8 mouse cellular contexts compared by ENCODE assay signal in the genomic region with DNA sequence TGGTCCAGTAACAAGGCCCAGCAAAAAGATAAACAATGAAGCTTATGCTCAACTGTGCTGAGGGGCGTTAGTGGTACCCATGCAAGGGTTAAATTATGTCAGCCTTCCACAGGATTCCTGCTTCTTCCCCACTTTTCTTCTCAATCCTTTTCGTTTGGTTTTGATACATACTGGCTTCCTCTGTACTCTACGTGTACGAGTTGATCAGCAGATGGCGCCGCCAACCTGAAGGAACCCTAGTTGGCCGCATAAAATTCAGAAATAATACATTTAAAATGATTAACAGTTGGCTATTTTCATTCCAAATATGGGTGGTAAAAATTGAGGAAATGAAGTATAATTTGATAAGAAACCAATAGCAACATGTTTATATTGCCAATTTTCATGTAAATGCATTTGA. TPM values are rescaled to one million over a fixed set of nuclear protein-coding genes. Genes with fewer than 3 reads are reported as not detected.
DNase-seq lines count a peak whose midpoint lies in the region; ATAC-seq and TF ChIP-seq lines count a peak whose summit lies in the region.

No protein-coding gene starts in this region.

- peak; percentile 33 to 40 for DNase-seq in cerebellum, adult 18-20 months
- DNase-seq in cerebellum, adult 11 months: no peak
- DNase-seq in left cerebral cortex, adult 18-20 months (ENCODE audit: low spot score in 2 of 2): peak; percentile 30 to 52
- no peak for DNase-seq in left cerebral cortex, postnatal 36 days (ENCODE audit: low spot score in 2 of 2)
- DNase-seq in forebrain, embryonic 11.5 days (ENCODE audit: low spot score): peak; percentile 55
- DNase-seq in lung, postnatal 0 days (ENCODE audit: low spot score): peak; percentile 65

- ATAC-seq in forebrain, embryonic 11.5 days (replicated peaks; ENCODE audit: low FRiP score): no peak
- ATAC-seq in lung, postnatal 0 days: no peak
- ATAC-seq in granulocyte monocyte progenitor cell, adult 5-6 weeks (replicated peaks; ENCODE audit: poor library complexity, severe bottlenecking): no peak

- no peak for TF ChIP-seq EP300 in ES-Bruce4 (IDR thresholded peaks at IDR 0.05; ENCODE audit: insufficient read depth, low read depth, low read length)
- peak; percentile 28; the same call in 1 of the 2 replicates for TF ChIP-seq EP300 in lung, postnatal 0 days (IDR thresholded peaks at IDR 0.05)

- no peak overlapping the region for H3K27ac ChIP-seq in ES-Bruce4 (ENCODE audit: insufficient read depth, low read length)
- H3K27ac ChIP-seq in forebrain, embryonic 11.5 days (ENCODE audit: low read depth, low read length): no peak overlapping the region
- H3K27ac ChIP-seq in lung, postnatal 0 days (ENCODE audit: low read length): no peak overlapping the region

- no peak overlapping the region for H3K4me3 ChIP-seq in ES-Bruce4 (ENCODE audit: low read depth, low read length)
- H3K4me3 ChIP-seq in forebrain, embryonic 11.5 days (ENCODE audit: low read depth, low read length): no peak overlapping the region
- no peak overlapping the region for H3K4me3 ChIP-seq in lung, postnatal 0 days (ENCODE audit: low read depth, low read length)

- no peak for TF ChIP-seq POLR2A in ES-Bruce4 (IDR thresholded peaks at IDR 0.05; ENCODE audit: insufficient read depth, low read length)

- no peaks in the 10 kb centered on the region for H3K27me3 ChIP-seq in ES-Bruce4 (ENCODE audit: control insufficient read depth, insufficient read depth, low read length, poor library complexity, severe bottlenecking)
- H3K27me3 ChIP-seq in forebrain, embryonic 11.5 days (ENCODE audit: control insufficient read depth, insufficient read depth, low read length): no peaks in the 10 kb centered on the region
- no peaks in the 10 kb centered on the region for H3K27me3 ChIP-seq in lung, postnatal 0 days (replicated peaks; ENCODE audit: insufficient read depth, low read length)

- H3K9me3 ChIP-seq in ES-Bruce4 (replicated peaks; ENCODE audit: control insufficient read depth, insufficient read depth, low read length, poor library complexity, severe bottlenecking): no peaks in the 10 kb centered on the region
- no peaks in the 10 kb centered on the region for H3K9me3 ChIP-seq in forebrain, embryonic 11.5 days (ENCODE audit: control insufficient read depth, low read length)
- H3K9me3 ChIP-seq in lung, postnatal 0 days (ENCODE audit: low read length): no peaks in the 10 kb centered on the region

- H3K36me3 ChIP-seq in ES-Bruce4 (ENCODE audit: control insufficient read depth, insufficient read depth, low read length, poor library complexity, severe bottlenecking): no peaks in the 10 kb centered on the region
- H3K36me3 ChIP-seq in forebrain, embryonic 11.5 days (ENCODE audit: control insufficient read depth, insufficient read depth, low read length): no peaks in the 10 kb centered on the region
- no peaks in the 10 kb centered on the region for H3K36me3 ChIP-seq in lung, postnatal 0 days (ENCODE audit: insufficient read depth, low read length)

- intact Hi-C loops in left cerebral cortex, postnatal 36 days (cut with DNase I): loop anchor here (2.0 to 5.0 kb wide), 2 partner anchors 483 to 731 kb away; partner anchors contain the start of gene Dnajc25

- no peak overlapping the region for H3K9ac ChIP-seq in ES-Bruce4 (ENCODE audit: low read depth, poor library complexity, severe bottlenecking)
- H3K9ac ChIP-seq in forebrain, embryonic 11.5 days (ENCODE audit: low read length): no peak overlapping the region
- no peak overlapping the region for H3K9ac ChIP-seq in lung, postnatal 0 days (replicated peaks; ENCODE audit: low read depth)

- peak; percentile 33 for TF ChIP-seq CTCF in ES-Bruce4 (IDR thresholded peaks at IDR 0.05; ENCODE audit: low read depth, low read length)
- peak; percentile 70 for TF ChIP-seq CTCF in lung, postnatal 0 days (IDR thresholded peaks at IDR 0.05)

- H3K4me1 ChIP-seq in ES-Bruce4 (ENCODE audit: control insufficient read depth, insufficient read depth, low read length): no peaks in the 10 kb centered on the region
- H3K4me1 ChIP-seq in forebrain, embryonic 11.5 days (replicated peaks; ENCODE audit: control insufficient read depth, insufficient read depth, low read length): no peaks in the 10 kb centered on the region
- no peaks in the 10 kb centered on the region for H3K4me1 ChIP-seq in lung, postnatal 0 days (ENCODE audit: insufficient read depth, low read depth, low read length)

- H3K4me2 ChIP-seq in forebrain, embryonic 11.5 days (ENCODE audit: low read depth, low read length, severe bottlenecking): no peak overlapping the region
- H3K4me2 ChIP-seq in lung, postnatal 0 days (replicated peaks; ENCODE audit: low read depth, low read length): no peak overlapping the region

- WGBS in forebrain, embryonic 11.5 days: 61% methylated on average over 7 of the region's 7 CpGs
- WGBS in lung, postnatal 0 days: 40% methylated on average over 7 of the region's 7 CpGs

RNA-seq across cellular contexts. Expression of gene Musk, which starts 19.5 kb away (rescaled TPM):
- total RNA-seq in left cerebral cortex, adult 18-20 months (2021): 1 to 10 TPM; 2.0 to 2.4 TPM
- total RNA-seq in left cerebral cortex, postnatal 36 days (2021): 1 to 10 TPM; 2.4 to 2.9 TPM
- not detected in 2 replicates for polyA plus RNA-seq in ES-Bruce4 (2011; ENCODE audit: insufficient read depth, insufficient read length, low read depth, missing spikeins)
- 0.07 TPM in 1 of 2 replicates, not detected in the other for polyA plus RNA-seq in forebrain, embryonic 11.5 days (2014; fragmentation: Nextera tagmentation; extraction: Ambion mirVana)
- polyA plus RNA-seq in lung, postnatal 0 days (2015; fragmentation: Nextera tagmentation; extraction: Ambion mirVana): not detected in 2 replicates
- not detected in 2 replicates for total RNA-seq in granulocyte monocyte progenitor cell, adult 5-6 weeks (2014; fragmentation: Nextera tagmentation)
- not detected in 2 replicates for total RNA-seq in granulocyte monocyte progenitor cell, adult 5-6 weeks (2017)

RNA-seq across cellular contexts. Expression of gene Svep1, which starts 59.6 kb away (rescaled TPM):
- 1 to 10 TPM; 1.1 to 1.4 TPM for total RNA-seq in left cerebral cortex, adult 18-20 months (2021)
- total RNA-seq in left cerebral cortex, postnatal 36 days (2021): 1 to 10 TPM in 1 of 2 experiments, under 1 TPM in 1; 0.64 to 1.2 TPM
- polyA plus RNA-seq in ES-Bruce4 (2011; ENCODE audit: insufficient read depth, insufficient read length, low read depth, missing spikeins): 0.11 and 0.19 TPM in 2 replicates
- 2.8 and 3.6 TPM in 2 replicates for polyA plus RNA-seq in forebrain, embryonic 11.5 days (2014; fragmentation: Nextera tagmentation; extraction: Ambion mirVana)
- 3.9 and 5.0 TPM in 2 replicates for polyA plus RNA-seq in lung, postnatal 0 days (2015; fragmentation: Nextera tagmentation; extraction: Ambion mirVana)
- not detected in 2 replicates for total RNA-seq in granulocyte monocyte progenitor cell, adult 5-6 weeks (2014; fragmentation: Nextera tagmentation)
- total RNA-seq in granulocyte monocyte progenitor cell, adult 5-6 weeks (2017): not detected in 2 replicates

Comparison
In these comparisons a context has a peak if more than half of its experiments do, and no peak if none do; other contexts are left out.
1. DNase-seq: peak in cerebellum, adult 18-20 months (2 of 2), left cerebral cortex, adult 18-20 months (2 of 2), forebrain, embryonic 11.5 days (single experiment) and lung, postnatal 0 days (single experiment); none in cerebellum, adult 11 months (single experiment) and left cerebral cortex, postnatal 36 days (0 of 2).